Mouse (Mus musculus) ES-E14 (cell line): ENCODE measurements around the gene Gm12394.

Experiments used
- CHD2 ChIP-seq: IDR thresholded peaks from 2 replicates; pipeline ENCODE4 v1.6.1; 2014; ENCODE audit warnings: mild to moderate bottlenecking, low read depth, low read length, inconsistent platforms
- HCFC1 ChIP-seq: IDR thresholded peaks from 2 replicates; pipeline ENCODE4 v1.6.1; 2012; ENCODE audit warnings: low read length, inconsistent platforms, borderline replicate concordance; ENCODE audit not compliant: insufficient read depth
- MAFK ChIP-seq: IDR thresholded peaks from 2 replicates; pipeline ENCODE4 v1.6.1; 2014; ENCODE audit warnings: mild to moderate bottlenecking, low read depth, low read length, inconsistent platforms; ENCODE audit not compliant: insufficient read depth
- ZC3H11A ChIP-seq: IDR thresholded peaks from 2 replicates; pipeline ENCODE4 v1.6.1; 2012; ENCODE audit warnings: low read depth, mild to moderate bottlenecking, inconsistent platforms, low read length, borderline replicate concordance
- ZNF384 ChIP-seq: IDR thresholded peaks from 2 replicates; pipeline ENCODE4 v1.6.1; 2012; ENCODE audit warnings: low read depth, low read length, inconsistent platforms

- no peak for TF ChIP-seq HCFC1
- no peak for TF ChIP-seq ZC3H11A
- TF ChIP-seq MAFK, result no peak
- no peak for TF ChIP-seq ZNF384
- TF ChIP-seq CHD2, result no peak
Observed at GRCm38 (mm10) chr4:42877657-42878056, 21.1 kb upstream of the Gm12394 start.
